Mouse (Mus musculus): ENCODE measurements at regions not wholly inside any gene's neighbourhood (a gene's known extent, or its start where the extent isn't known, plus 50 kb on each side); places are given as distances from the start of the nearest gene placed in this dataset.
A peak's percentile ranks its signal among the peaks of the same experiment; 100 is the strongest.

GRCm38 (mm10) chr13:102323876-102324275 is 369.5 kb upstream of the Cd180 start:
- no peak for ATAC-seq (ENCODE audit: low FRiP score, low TSS enrichment)

GRCm38 (mm10) chr13:102326003-102326402 is 367.4 kb upstream of the Cd180 start:
- 90% methylated on average over 2 of the region's 2 CpGs for WGBS
- Histone ChIP-seq H3K4me2 (ENCODE audit: low read length) (no peak overlapping the region), H3K27me3 (ENCODE audit: control insufficient read depth, insufficient read depth, low read length) (no peaks in the 10 kb centered on the region), H3K9me3 (ENCODE audit: control insufficient read depth, low read length) (no peaks in the 10 kb centered on the region), H3K36me3 (ENCODE audit: control insufficient read depth, insufficient read depth, low read length) (no peaks in the 10 kb centered on the region), H3K4me1 (ENCODE audit: control insufficient read depth, insufficient read depth, low read length) (no peaks in the 10 kb centered on the region), H3K9ac (replicated peaks; ENCODE audit: low read length) (no peak overlapping the region), H3K4me3 (replicated peaks; ENCODE audit: low read depth, low read length) (no peak overlapping the region), H3K27ac (replicated peaks; ENCODE audit: low read depth, low read length) (no peak overlapping the region)
- DNase-seq, result no peak
- ATAC-seq (ENCODE audit: low FRiP score, low TSS enrichment), result no peak

More at GRCm38 (mm10) chr13:102323876-102324275, 369.5 kb upstream of the Cd180 start:
- Histone ChIP-seq H3K27me3 (ENCODE audit: control insufficient read depth, insufficient read depth, low read length) (no peaks in the 10 kb centered on the region), H3K27ac (replicated peaks; ENCODE audit: low read depth, low read length) (no peak overlapping the region), H3K9me3 (ENCODE audit: control insufficient read depth, low read length) (no peaks in the 10 kb centered on the region), H3K36me3 (ENCODE audit: control insufficient read depth, insufficient read depth, low read length) (no peaks in the 10 kb centered on the region), H3K4me2 (ENCODE audit: low read length) (no peak overlapping the region), H3K4me1 (ENCODE audit: control insufficient read depth, insufficient read depth, low read length) (no peaks in the 10 kb centered on the region), H3K4me3 (replicated peaks; ENCODE audit: low read depth, low read length) (no peak overlapping the region), H3K9ac (replicated peaks; ENCODE audit: low read length) (no peak overlapping the region)
- no peak for DNase-seq
- WGBS, result 93% methylated on average over 3 of the region's 3 CpGs

GRCm38 (mm10) chr13:102326544-102326943 is 366.8 kb upstream of the Cd180 start:
- no peak for DNase-seq

GRCm38 (mm10) chr13:102333667-102334066 is 359.7 kb upstream of the Cd180 start:
- ATAC-seq (ENCODE audit: low FRiP score, low TSS enrichment), result no peak
- H3K4me1 ChIP-seq (ENCODE audit: control insufficient read depth, insufficient read depth, low read length), result no peaks in the 10 kb centered on the region
- DNase-seq, result no peak
- 69% methylated on average over 1 of the region's 1 CpGs for WGBS
- H3K4me3 ChIP-seq (replicated peaks; ENCODE audit: low read depth, low read length), result no peak overlapping the region
- H3K27me3 ChIP-seq (ENCODE audit: control insufficient read depth, insufficient read depth, low read length), result no peaks in the 10 kb centered on the region
- no peak overlapping the region for H3K4me2 ChIP-seq (ENCODE audit: low read length)
- no peak overlapping the region for H3K9ac ChIP-seq (replicated peaks; ENCODE audit: low read length)
- H3K9me3 ChIP-seq (ENCODE audit: control insufficient read depth, low read length), result no peaks in the 10 kb centered on the region
- H3K27ac ChIP-seq (replicated peaks; ENCODE audit: low read depth, low read length), result no peak overlapping the region
- no peaks in the 10 kb centered on the region for H3K36me3 ChIP-seq (ENCODE audit: control insufficient read depth, insufficient read depth, low read length)

More at GRCm38 (mm10) chr13:102326544-102326943, 366.8 kb upstream of the Cd180 start:
- no peaks in the 10 kb centered on the region for H3K27me3 ChIP-seq (ENCODE audit: control insufficient read depth, insufficient read depth, low read length)
- no peaks in the 10 kb centered on the region for H3K9me3 ChIP-seq (ENCODE audit: control insufficient read depth, low read length)
- no peak for ATAC-seq (ENCODE audit: low FRiP score, low TSS enrichment)
- no peak overlapping the region for H3K4me2 ChIP-seq (ENCODE audit: low read length)
- H3K9ac ChIP-seq (replicated peaks; ENCODE audit: low read length), result no peak overlapping the region
- no peaks in the 10 kb centered on the region for H3K36me3 ChIP-seq (ENCODE audit: control insufficient read depth, insufficient read depth, low read length)
- H3K4me3 ChIP-seq (replicated peaks; ENCODE audit: low read depth, low read length), result no peak overlapping the region
- no peaks in the 10 kb centered on the region for H3K4me1 ChIP-seq (ENCODE audit: control insufficient read depth, insufficient read depth, low read length)
- no peak overlapping the region for H3K27ac ChIP-seq (replicated peaks; ENCODE audit: low read depth, low read length)
- WGBS, result 53% methylated on average over 2 of the region's 2 CpGs

- no peak overlapping the region for H3K9ac ChIP-seq (replicated peaks; ENCODE audit: low read length)
- no peaks in the 10 kb centered on the region for H3K36me3 ChIP-seq (ENCODE audit: control insufficient read depth, insufficient read depth, low read length)
- no peaks in the 10 kb centered on the region for H3K27me3 ChIP-seq (ENCODE audit: control insufficient read depth, insufficient read depth, low read length)
- peak; percentile 72 for DNase-seq
- no peak overlapping the region for H3K27ac ChIP-seq (replicated peaks; ENCODE audit: low read depth, low read length)
- no peaks in the 10 kb centered on the region for H3K4me1 ChIP-seq (ENCODE audit: control insufficient read depth, insufficient read depth, low read length)
- 66% methylated on average over 13 of the region's 13 CpGs for WGBS
- no peak for ATAC-seq (ENCODE audit: low FRiP score, low TSS enrichment)
- no peak overlapping the region for H3K4me3 ChIP-seq (replicated peaks; ENCODE audit: low read depth, low read length)
- H3K9me3 ChIP-seq (ENCODE audit: control insufficient read depth, low read length), result no peaks in the 10 kb centered on the region
- H3K4me2 ChIP-seq (ENCODE audit: low read length), result no peak overlapping the region
Measured at GRCm38 (mm10) chr13:102334131-102334534, 359.2 kb upstream of the Cd180 start.

- no peaks in the 10 kb centered on the region for H3K4me1 ChIP-seq (ENCODE audit: control insufficient read depth, insufficient read depth, low read length)
- no peak for ATAC-seq (ENCODE audit: low FRiP score, low TSS enrichment)
- DNase-seq, result no peak
- H3K27ac ChIP-seq (replicated peaks; ENCODE audit: low read depth, low read length), result no peak overlapping the region
- H3K9me3 ChIP-seq (ENCODE audit: control insufficient read depth, low read length), result no peaks in the 10 kb centered on the region
- H3K4me3 ChIP-seq (replicated peaks; ENCODE audit: low read depth, low read length), result no peak overlapping the region
- no peaks in the 10 kb centered on the region for H3K36me3 ChIP-seq (ENCODE audit: control insufficient read depth, insufficient read depth, low read length)
- H3K27me3 ChIP-seq (ENCODE audit: control insufficient read depth, insufficient read depth, low read length), result no peaks in the 10 kb centered on the region
- no peak overlapping the region for H3K4me2 ChIP-seq (ENCODE audit: low read length)
- no peak overlapping the region for H3K9ac ChIP-seq (replicated peaks; ENCODE audit: low read length)
- WGBS, result 91% methylated on average over 2 of the region's 2 CpGs
Measured at GRCm38 (mm10) chr13:102343236-102343635, 350.1 kb upstream of the Cd180 start.

- 70% methylated on average over 5 of the region's 5 CpGs for WGBS
- Histone ChIP-seq H3K4me2 (ENCODE audit: low read length) (no peak overlapping the region), H3K4me3 (replicated peaks; ENCODE audit: low read depth, low read length) (no peak overlapping the region), H3K4me1 (ENCODE audit: control insufficient read depth, insufficient read depth, low read length) (no peaks in the 10 kb centered on the region), H3K9me3 (ENCODE audit: control insufficient read depth, low read length) (no peaks in the 10 kb centered on the region), H3K9ac (replicated peaks; ENCODE audit: low read length) (no peak overlapping the region), H3K27ac (replicated peaks; ENCODE audit: low read depth, low read length) (no peak overlapping the region), H3K36me3 (ENCODE audit: control insufficient read depth, insufficient read depth, low read length) (no peaks in the 10 kb centered on the region), H3K27me3 (ENCODE audit: control insufficient read depth, insufficient read depth, low read length) (no peaks in the 10 kb centered on the region)
- no peak for DNase-seq
- ATAC-seq (ENCODE audit: low FRiP score, low TSS enrichment), result no peak
Measured at GRCm38 (mm10) chr13:102344606-102345269, 348.6 kb upstream of the Cd180 start.

GRCm38 (mm10) chr13:102349493-102349892 is 343.9 kb upstream of the Cd180 start:
- H3K4me1 ChIP-seq (ENCODE audit: control insufficient read depth, insufficient read depth, low read length), result no peaks in the 10 kb centered on the region
- H3K4me2 ChIP-seq (ENCODE audit: low read length), result no peak overlapping the region
- WGBS, result 93% methylated on average over 1 of the region's 1 CpGs
- ATAC-seq (ENCODE audit: low FRiP score, low TSS enrichment), result no peak
- no peak overlapping the region for H3K4me3 ChIP-seq (replicated peaks; ENCODE audit: low read depth, low read length)
- no peak for DNase-seq
- H3K36me3 ChIP-seq (ENCODE audit: control insufficient read depth, insufficient read depth, low read length), result no peaks in the 10 kb centered on the region
- no peak overlapping the region for H3K9ac ChIP-seq (replicated peaks; ENCODE audit: low read length)
- H3K27ac ChIP-seq (replicated peaks; ENCODE audit: low read depth, low read length), result no peak overlapping the region
- no peaks in the 10 kb centered on the region for H3K9me3 ChIP-seq (ENCODE audit: control insufficient read depth, low read length)
- no peaks in the 10 kb centered on the region for H3K27me3 ChIP-seq (ENCODE audit: control insufficient read depth, insufficient read depth, low read length)

GRCm38 (mm10) chr13:102352073-102352854 is 341.1 kb upstream of the Cd180 start:
- Histone ChIP-seq H3K4me2 (ENCODE audit: low read length) (no peak overlapping the region), H3K27ac (replicated peaks; ENCODE audit: low read depth, low read length) (no peak overlapping the region), H3K4me1 (ENCODE audit: control insufficient read depth, insufficient read depth, low read length) (no peaks in the 10 kb centered on the region), H3K4me3 (replicated peaks; ENCODE audit: low read depth, low read length) (no peak overlapping the region), H3K36me3 (ENCODE audit: control insufficient read depth, insufficient read depth, low read length) (no peaks in the 10 kb centered on the region), H3K9me3 (ENCODE audit: control insufficient read depth, low read length) (no peaks in the 10 kb centered on the region), H3K9ac (replicated peaks; ENCODE audit: low read length) (no peak overlapping the region), H3K27me3 (ENCODE audit: control insufficient read depth, insufficient read depth, low read length) (no peaks in the 10 kb centered on the region)
- DNase-seq (no peak), ATAC-seq (ENCODE audit: low FRiP score, low TSS enrichment) (no peak)
- 69% methylated on average over 10 of the region's 10 CpGs for WGBS

Data from midbrain, embryonic 14.5 days (tissue).